Mouse (Mus musculus) forelimb bud, embryonic 11.5 days (tissue): ENCODE results near the gene Cilp2.

Source experiments
- DNase-seq: peaks from one replicate; pipeline ENCODE4 v3.0.0-alpha.2; 2012; ENCODE audit warnings: low read depth, low spot score

The Cilp2 gene

DNA sequence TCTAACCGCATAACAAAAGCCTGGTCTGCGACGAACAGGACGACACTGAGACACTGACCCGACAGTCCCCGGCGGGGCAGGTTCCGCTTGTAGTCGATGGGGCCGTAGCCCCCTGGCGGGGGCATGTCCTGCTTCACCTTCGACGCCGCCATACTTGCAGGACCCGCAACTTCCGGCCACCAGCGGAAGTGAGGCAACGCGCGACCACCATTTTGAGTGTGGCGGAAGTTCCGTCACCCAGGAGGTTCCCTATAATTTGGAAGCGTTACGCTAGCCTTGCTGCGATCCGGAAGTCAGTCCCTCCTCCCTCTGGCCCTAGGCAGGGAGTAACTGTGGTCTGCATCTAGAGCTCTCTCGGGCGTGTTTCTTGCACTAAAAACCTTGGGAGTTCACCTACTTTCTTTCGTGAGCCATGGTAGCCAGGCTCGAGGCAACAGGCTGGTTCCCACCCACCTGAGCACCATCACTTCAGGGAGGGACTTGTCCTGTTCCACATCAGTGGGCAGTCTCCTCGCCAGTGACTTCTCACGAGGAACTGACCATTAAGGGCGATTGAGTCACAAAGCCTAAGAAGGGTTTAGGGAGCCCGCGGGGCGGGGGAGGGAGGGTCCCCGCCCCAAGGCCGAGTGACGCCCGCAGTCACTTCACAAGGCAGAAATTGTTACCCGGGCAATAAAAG lies 14.1 kb upstream of the Cilp2 start:
- DNase-seq, result peak; percentile 98

DNA sequence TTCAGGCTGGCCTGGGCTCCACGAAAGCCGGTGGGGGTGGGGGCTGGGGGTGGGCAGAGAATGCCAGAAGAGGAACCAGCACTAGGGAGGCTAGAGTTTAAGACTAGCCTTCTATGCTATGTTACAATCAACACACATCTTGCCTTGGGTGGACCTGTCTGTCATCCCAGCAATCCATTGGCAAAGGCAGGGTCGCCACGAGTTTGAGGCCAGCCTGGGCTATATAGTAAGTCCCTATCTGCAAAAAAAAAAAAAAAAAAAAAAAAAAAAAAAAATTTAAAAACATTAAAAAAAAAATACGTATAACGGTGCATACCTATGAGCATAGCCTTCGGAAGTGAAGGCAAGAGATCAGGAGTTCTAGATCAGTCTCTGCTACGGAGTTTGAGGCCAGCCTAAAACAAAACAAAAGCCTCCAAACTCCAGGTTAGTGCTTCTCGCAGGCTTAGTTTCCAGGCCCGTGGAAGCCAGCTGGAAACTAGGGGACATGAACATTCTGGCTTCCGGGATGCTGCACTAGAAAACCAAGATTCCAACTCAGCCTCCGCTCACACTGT lies 13.5 kb upstream of the Cilp2 start:
- no peak for DNase-seq

DNA sequence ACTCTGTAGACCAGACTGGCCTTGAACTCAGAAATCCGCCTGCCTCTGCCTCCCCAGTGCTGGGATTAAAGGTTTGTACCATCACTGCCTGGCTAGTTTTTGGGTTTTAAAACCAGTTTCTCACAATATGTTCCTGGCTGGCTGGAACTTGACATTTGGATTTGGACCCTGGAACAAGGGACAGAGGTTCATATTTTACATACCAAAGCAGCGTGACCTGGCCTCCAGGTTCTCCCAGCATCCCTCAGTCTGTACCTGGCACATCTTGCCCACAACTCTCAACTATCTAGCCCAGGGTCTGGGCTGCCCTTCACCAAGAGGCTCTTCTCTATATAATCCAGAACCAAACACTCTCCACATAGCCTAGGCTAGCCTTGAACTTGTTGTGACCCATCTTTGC lies 12.4 kb upstream of the Cilp2 start:
- no peak for DNase-seq

- DNase-seq, result no peak
Observed at GRCm38 (mm10) chr8:69897857-69898256, 10.4 kb upstream of the Cilp2 start.

DNA sequence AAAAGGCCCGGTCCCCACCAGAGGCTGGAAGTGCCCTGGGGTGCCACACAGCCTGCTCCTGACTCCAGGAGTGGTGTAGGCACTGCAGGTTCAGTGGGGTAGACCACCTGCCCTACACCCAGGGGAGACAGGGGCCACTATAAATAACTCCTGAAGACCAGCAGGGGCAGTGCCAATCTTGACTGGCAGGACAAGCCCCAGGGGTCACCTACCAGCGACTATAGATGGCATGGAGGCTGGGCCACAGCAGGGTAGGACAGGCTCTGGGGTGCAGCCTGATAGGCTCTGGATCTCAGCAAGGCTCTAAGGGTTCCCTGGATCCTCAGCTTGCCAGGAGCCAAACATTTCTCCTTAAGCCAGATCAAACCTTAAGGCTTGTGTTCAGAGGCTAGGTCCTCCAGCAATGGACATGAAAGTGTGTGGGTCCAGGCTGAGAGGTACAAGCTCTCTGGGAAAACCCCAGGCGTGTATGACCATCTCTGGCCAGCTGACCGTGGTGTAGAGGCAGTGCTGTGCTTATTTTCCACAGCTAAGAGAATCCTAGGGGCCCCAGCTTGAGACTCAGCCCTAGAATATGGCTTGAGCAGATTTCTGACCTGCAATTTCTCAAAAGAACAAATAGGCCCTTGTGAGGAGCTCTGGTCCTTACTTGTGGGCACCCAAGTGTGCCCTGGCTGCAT lies 8.4 kb upstream of the Cilp2 start:
- DNase-seq, result no peak

GRCm38 (mm10) chr8:69894836-69895332 lies 7.4 kb upstream of the Cilp2 start:
- DNase-seq, result no peak

- peak; percentile 62 for DNase-seq
Observed at GRCm38 (mm10) chr8:69893863-69894262, 6.4 kb upstream of the Cilp2 start.

DNA sequence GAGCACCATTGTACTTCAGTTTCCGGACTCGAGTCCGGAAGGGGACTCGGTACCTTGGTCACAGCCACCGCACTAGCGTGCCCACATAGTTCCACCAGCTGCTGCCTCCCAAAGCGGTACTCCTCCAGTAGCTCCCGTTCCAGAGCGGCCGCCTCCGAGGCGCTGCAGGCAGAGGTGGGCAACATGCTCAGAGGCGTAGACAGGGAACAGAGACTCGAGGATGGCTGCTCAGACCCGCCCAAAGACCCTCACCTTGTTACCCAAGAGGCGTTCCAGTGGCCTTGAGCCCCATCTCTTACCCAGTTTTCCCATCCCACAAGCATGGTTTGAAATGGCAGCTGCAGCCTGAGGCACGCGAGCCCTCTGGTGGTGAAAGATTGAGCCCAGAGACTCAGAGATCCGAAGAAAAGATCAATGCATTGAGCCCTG lies 3.3 kb upstream of the Cilp2 start:
- DNase-seq, result peak; percentile 43

GRCm38 (mm10) chr8:69888902-69889301 lies 1.4 kb upstream of the Cilp2 start:
- DNase-seq, result no peak

DNA sequence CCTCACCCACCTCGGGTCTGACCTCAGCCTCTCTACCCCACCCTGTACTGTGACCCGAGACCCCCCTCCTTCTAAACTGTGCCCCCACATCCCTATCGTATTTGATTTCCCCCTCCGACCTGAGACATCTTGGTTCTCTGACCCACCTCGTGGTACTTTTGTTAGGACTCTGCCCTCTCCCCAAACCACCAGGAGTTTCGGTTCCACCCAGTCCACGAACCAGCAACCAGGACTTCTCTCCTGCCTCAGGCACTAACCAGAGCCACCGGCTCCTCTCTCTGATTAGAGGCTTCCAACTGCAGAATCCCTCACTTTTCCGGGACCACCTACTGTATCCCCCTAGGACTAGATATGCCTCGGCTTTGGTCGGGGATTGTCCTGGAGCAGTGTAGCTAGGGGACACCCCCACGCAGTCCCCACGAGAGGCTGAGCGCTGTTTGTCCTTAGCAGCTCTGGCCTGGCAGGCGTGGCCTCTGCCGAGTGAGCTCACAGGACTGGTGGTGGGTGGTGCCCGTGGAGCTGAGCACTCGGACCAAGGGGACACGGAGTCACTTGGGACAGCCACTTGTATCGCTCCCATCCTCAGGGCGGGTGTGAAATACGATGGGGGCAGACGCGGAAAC lies 868 bp upstream of the Cilp2 start:
- DNase-seq, result no peak

- DNase-seq, result no peak
Observed at GRCm38 (mm10) chr8:69884141-69884540, 3.3 kb downstream of the Cilp2 start.

- DNase-seq, result no peak
Observed at GRCm38 (mm10) chr8:69882833-69883600, 4.5 kb downstream of the Cilp2 start.

GRCm38 (mm10) chr8:69882021-69882756 lies 5.3 kb downstream of the Cilp2 start:
- peak; percentile 53 for DNase-seq

- DNase-seq, result no peak
Observed at GRCm38 (mm10) chr8:69881261-69881865, 6.1 kb downstream of the Cilp2 start.

- no peak for DNase-seq
Observed at GRCm38 (mm10) chr8:69880841-69881240, 6.6 kb downstream of the Cilp2 start.

- no peak for DNase-seq
Observed at GRCm38 (mm10) chr8:69879678-69880077, 7.8 kb downstream of the Cilp2 start.

GRCm38 (mm10) chr8:69877992-69878391 lies 9.5 kb downstream of the Cilp2 start:
- DNase-seq, result no peak

- no peak for DNase-seq
Observed at GRCm38 (mm10) chr8:69877396-69877795, 10.1 kb downstream of the Cilp2 start.

- DNase-seq, result no peak
Observed at GRCm38 (mm10) chr8:69876967-69877366, 10.5 kb downstream of the Cilp2 start.

DNA sequence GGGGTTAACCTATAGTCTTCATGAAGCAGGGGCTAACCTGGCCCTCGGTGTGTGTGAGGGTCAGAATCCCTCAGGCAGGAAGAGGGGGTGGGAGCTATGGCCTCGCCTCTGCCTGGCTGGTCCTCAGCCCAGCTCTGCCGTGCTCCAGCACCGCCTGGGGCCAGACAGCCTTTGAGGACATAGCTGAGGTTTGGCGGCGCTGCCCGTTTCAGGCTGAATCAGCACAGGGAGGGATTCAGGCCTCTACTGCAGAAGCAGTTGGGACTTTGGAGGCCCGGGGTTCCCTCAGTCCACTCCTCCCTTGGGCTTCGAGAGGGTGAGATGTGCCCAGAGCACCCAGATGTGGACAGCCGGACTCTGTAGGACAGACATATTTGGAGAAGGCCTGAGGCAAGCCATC lies 11.4 kb downstream of the Cilp2 start:
- DNase-seq, result no peak

- DNase-seq, result no peak
Observed at GRCm38 (mm10) chr8:69874654-69875053, 12.8 kb downstream of the Cilp2 start.
